Mouse (Mus musculus) liver, embryonic 14.5 days (tissue): Measurements from ENCODE around the gene Kif1c.

ENCODE experiments used
- CTCF ChIP-seq: IDR thresholded peaks from 2 replicates; pipeline ENCODE4 v1.5.1; 2016; ENCODE audit warnings: antibody characterized with exemption, low read depth, control low read depth
- EP300 ChIP-seq: IDR thresholded peaks from 2 replicates; pipeline ENCODE4 v1.6.1; 2016; ENCODE audit warnings: antibody characterized with exemption, low read depth

- peak; percentile 32 for TF ChIP-seq CTCF
- no peak for TF ChIP-seq EP300
Observed at GRCm38 (mm10) chr11:70754958-70755357, 54.6 kb downstream of the Kif1c start.
